In genomic region chr10:90596576-90596975, GRCm38 (mm10) we compare ENCODE assay signal across 8 mouse cellular contexts.
DNase-seq lines count a peak whose midpoint lies in the region; ATAC-seq and TF ChIP-seq lines count a peak whose summit lies in the region.

No protein-coding gene starts in this region.

- H3K9ac ChIP-seq in embryonic facial prominence, embryonic 11.5 days (replicated peaks; ENCODE audit: low read length) = no peak overlapping the region
- no peak overlapping the region for H3K9ac ChIP-seq in forebrain, embryonic 16.5 days (replicated peaks; ENCODE audit: low read depth, low read length)

- H3K4me3 ChIP-seq in embryonic facial prominence, embryonic 11.5 days (ENCODE audit: low read depth, low read length) = no peak overlapping the region
- H3K4me3 ChIP-seq in embryonic facial prominence, embryonic 10.5 days = no peak overlapping the region
- no peak overlapping the region for H3K4me3 ChIP-seq in forebrain, embryonic 16.5 days (replicated peaks; ENCODE audit: low read length)
- no peak overlapping the region for H3K4me3 ChIP-seq in thymus, adult 2 months (ENCODE audit: control insufficient read depth, insufficient read depth, low read length)

- H3K27me3 ChIP-seq in embryonic facial prominence, embryonic 11.5 days (ENCODE audit: control insufficient read depth, insufficient read depth, low read length) = no peaks in the 10 kb centered on the region
- no peaks in the 10 kb centered on the region for H3K27me3 ChIP-seq in embryonic facial prominence, embryonic 10.5 days (replicated peaks; ENCODE audit: low read depth, poor library complexity, severe bottlenecking)
- no peaks in the 10 kb centered on the region for H3K27me3 ChIP-seq in forebrain, embryonic 16.5 days (replicated peaks; ENCODE audit: control insufficient read depth, insufficient read depth, low read length)
- H3K27me3 ChIP-seq in thymus, adult 2 months (ENCODE audit: control insufficient read depth, insufficient read depth, low read length) = no peaks in the 10 kb centered on the region

- intact Hi-C loops in left cerebral cortex, postnatal 25 days (cut with DNase I) = loop anchor here (1.0 to 5.0 kb wide), 2 partner anchors 41 to 81 kb away; no protein-coding TSS in a partner anchor
- intact Hi-C loops in gastrocnemius, postnatal 36 days (cut with DNase I) = no loop called here

- 29% methylated on average over 3 of the region's 3 CpGs for WGBS in embryonic facial prominence, embryonic 11.5 days
- WGBS in embryonic facial prominence, embryonic 10.5 days = 39% methylated on average over 3 of the region's 3 CpGs
- WGBS in forebrain, embryonic 16.5 days = 2% methylated on average over 3 of the region's 3 CpGs
- WGBS in thymus, adult 2 months = 30% methylated on average over 3 of the region's 3 CpGs

- H3K27ac ChIP-seq in embryonic facial prominence, embryonic 11.5 days (replicated peaks; ENCODE audit: low read depth, low read length) = no peak overlapping the region
- no peak overlapping the region for H3K27ac ChIP-seq in embryonic facial prominence, embryonic 10.5 days (replicated peaks)
- no peak overlapping the region; the same call in 1 of the 2 replicates for H3K27ac ChIP-seq in forebrain, embryonic 16.5 days (ENCODE audit: low read length)
- no peak overlapping the region for H3K27ac ChIP-seq in thymus, adult 2 months (ENCODE audit: control insufficient read depth, insufficient read depth, low read length)

- peak; percentile 5 for DNase-seq in embryonic facial prominence, embryonic 11.5 days (ENCODE audit: low spot score)
- DNase-seq in embryonic facial prominence, embryonic 10.5 days (ENCODE audit: low spot score) = no peak
- peak; percentile 63 to 91 for DNase-seq in left cerebral cortex, postnatal 25 days (ENCODE audit: low spot score in 2 of 2)
- peak; percentile 73 to 74 for DNase-seq in right cerebral cortex, adult 2 months (ENCODE audit: low spot score in 2 of 2)
- DNase-seq in thymus, adult 2 months = no peak
- DNase-seq in gastrocnemius, postnatal 36 days = no peak

- ATAC-seq in embryonic facial prominence, embryonic 11.5 days (replicated peaks; ENCODE audit: insufficient number of reproducible peaks, low FRiP score, low TSS enrichment, low read depth) = no peak; the same call in 1 of the 2 replicates
- ATAC-seq in forebrain, embryonic 16.5 days = peak; percentile 76
- no peak for ATAC-seq in megakaryocyte progenitor cell, adult 5-6 weeks (replicated peaks; ENCODE audit: poor library complexity)

- no peak for TF ChIP-seq POLR2A in thymus, adult 2 months (IDR thresholded peaks at IDR 0.05; ENCODE audit: control insufficient read depth, extremely low read depth, insufficient read depth, low read length, poor library complexity)

- no peak overlapping the region for H3K4me2 ChIP-seq in embryonic facial prominence, embryonic 11.5 days (ENCODE audit: low read depth, low read length)
- H3K4me2 ChIP-seq in forebrain, embryonic 16.5 days (ENCODE audit: low read length) = no peak overlapping the region

- H3K36me3 ChIP-seq in embryonic facial prominence, embryonic 11.5 days (replicated peaks; ENCODE audit: control insufficient read depth, insufficient read depth, low read depth, low read length) = no peaks in the 10 kb centered on the region
- no peaks in the 10 kb centered on the region for H3K36me3 ChIP-seq in embryonic facial prominence, embryonic 10.5 days (replicated peaks)
- no peaks in the 10 kb centered on the region for H3K36me3 ChIP-seq in forebrain, embryonic 16.5 days (ENCODE audit: control insufficient read depth, insufficient read depth)
- no peaks in the 10 kb centered on the region for H3K36me3 ChIP-seq in thymus, adult 2 months (ENCODE audit: control insufficient read depth, insufficient read depth, low read length)

- H3K4me1 ChIP-seq in embryonic facial prominence, embryonic 11.5 days (ENCODE audit: control insufficient read depth, insufficient read depth, low read length) = no peaks in the 10 kb centered on the region
- H3K4me1 ChIP-seq in embryonic facial prominence, embryonic 10.5 days = peaks cover 9% of the 10 kb centered on the region
- H3K4me1 ChIP-seq in forebrain, embryonic 16.5 days (replicated peaks; ENCODE audit: control insufficient read depth, insufficient read depth, low read length) = peaks cover 12% of the 10 kb centered on the region
- H3K4me1 ChIP-seq in thymus, adult 2 months (replicated peaks; ENCODE audit: control insufficient read depth, insufficient read depth, low read length) = no peaks in the 10 kb centered on the region

- H3K9me3 ChIP-seq in embryonic facial prominence, embryonic 11.5 days (replicated peaks; ENCODE audit: control insufficient read depth, low read length) = no peaks in the 10 kb centered on the region
- no peaks in the 10 kb centered on the region for H3K9me3 ChIP-seq in embryonic facial prominence, embryonic 10.5 days
- H3K9me3 ChIP-seq in forebrain, embryonic 16.5 days (ENCODE audit: control insufficient read depth, low read length) = no peaks in the 10 kb centered on the region

- TF ChIP-seq CTCF in thymus, adult 2 months (IDR thresholded peaks at IDR 0.05; ENCODE audit: borderline replicate concordance, control insufficient read depth, extremely low read depth, insufficient read depth, low read length, poor library complexity) = no peak

Comparison
In these comparisons a context has a peak if more than half of its experiments do, and no peak if none do; other contexts are left out.
1. DNase-seq: peak in embryonic facial prominence, embryonic 11.5 days (single experiment), left cerebral cortex, postnatal 25 days (2 of 2) and right cerebral cortex, adult 2 months (2 of 2); none in embryonic facial prominence, embryonic 10.5 days (single experiment), thymus, adult 2 months (single experiment) and gastrocnemius, postnatal 36 days (0 of 2).